Comparison of ENCODE assay signal across 8 mouse cellular contexts in the genomic region with DNA sequence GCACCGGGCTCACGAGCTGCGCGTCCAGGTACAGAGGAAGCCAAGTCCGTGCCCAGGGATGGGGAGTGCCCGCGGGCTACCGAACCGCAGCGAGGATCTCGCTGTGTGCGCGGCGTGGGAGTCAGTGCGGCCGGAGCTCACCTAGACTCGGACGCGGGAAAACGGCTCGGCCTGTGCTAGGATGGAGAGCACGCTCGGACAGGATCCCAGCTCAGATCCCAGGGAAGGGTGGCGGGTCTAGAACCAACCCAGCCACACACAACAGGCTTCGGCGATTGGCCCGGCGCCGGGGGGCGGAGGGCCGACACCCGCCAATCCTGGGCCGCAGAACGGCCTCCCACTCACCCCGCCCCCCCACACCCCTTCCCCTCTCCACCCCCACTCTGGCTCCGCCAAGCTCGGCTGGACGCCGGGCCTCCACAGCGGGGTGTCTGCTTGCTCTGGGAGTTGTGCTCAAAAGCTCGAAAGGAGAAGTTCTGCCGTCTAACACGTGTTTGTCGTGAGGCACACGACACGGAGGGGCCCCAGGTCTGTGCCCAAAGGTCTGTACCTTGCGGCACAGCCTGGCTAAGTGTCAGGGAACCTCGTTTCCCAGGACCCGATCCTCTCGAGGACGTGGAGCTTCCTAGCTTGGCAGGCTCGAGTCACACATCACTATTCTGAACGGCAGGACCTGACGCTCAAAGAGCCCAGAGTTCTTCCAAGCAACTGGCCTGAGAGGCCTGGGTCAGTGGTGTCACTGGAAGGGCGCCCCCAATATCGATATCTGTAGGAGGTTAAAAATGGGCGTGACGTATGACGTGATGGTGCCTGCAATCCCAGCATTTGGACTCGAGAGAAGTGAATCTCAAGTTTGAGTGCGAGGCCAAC. TPM values are rescaled to one million over a fixed set of nuclear protein-coding genes. Genes with fewer than 3 reads are reported as not detected.
DNase-seq lines count a peak whose midpoint lies in the region; ATAC-seq and TF ChIP-seq lines count a peak whose summit lies in the region.

Gene Cbs (minus strand): TSS at position 297 of the 870 bp plus-strand sequence.

- WGBS in hindbrain, postnatal 0 days = 2% methylated on average over 59 of the region's 61 CpGs

- ATAC-seq in common myeloid progenitor, adult 5-6 weeks (replicated peaks; ENCODE audit: low read depth, poor library complexity, severe bottlenecking) = peak; percentile 67
- ATAC-seq in hindbrain, postnatal 0 days = peak; percentile 90
- peak; percentile 67 for ATAC-seq in megakaryocyte-erythroid progenitor cell, adult 5-6 weeks (replicated peaks; ENCODE audit: low FRiP score, low TSS enrichment, poor library complexity, severe bottlenecking)

- peak within 1 kb of the TSS; percentile 94 for H3K4me2 ChIP-seq in hindbrain, postnatal 0 days (ENCODE audit: low read depth, low read length)

- peak within 1 kb of the TSS; percentile 49 for H3K4me3 ChIP-seq in hindbrain, postnatal 0 days (ENCODE audit: low read length)

- no peak for TF ChIP-seq CTCF in hindbrain, postnatal 0 days (IDR thresholded peaks at IDR 0.05; ENCODE audit: low read depth)

- intact Hi-C loops in gastrocnemius, postnatal 14 days (cut with DNase I; ENCODE audit: low total_unique reads) = no loop called here
- intact Hi-C loops in left cerebral cortex, postnatal 25 days (cut with DNase I) = no loop called here

- H3K9me3 ChIP-seq in hindbrain, postnatal 0 days (ENCODE audit: low read length) = no peaks in the 10 kb centered on the region

- H3K9ac ChIP-seq in hindbrain, postnatal 0 days (replicated peaks; ENCODE audit: low read length) = peak within 1 kb of the TSS; percentile 62

- peak within 1 kb of the TSS; percentile 81 for H3K27ac ChIP-seq in hindbrain, postnatal 0 days

- H3K36me3 ChIP-seq in hindbrain, postnatal 0 days (ENCODE audit: insufficient read depth, low read length) = no peaks in the 10 kb centered on the region

- DNase-seq in adrenal gland, adult (ENCODE audit: inconsistent age in 2 of 2, low spot score in 1 of 2) = peak; percentile 83 to 87
- DNase-seq in gastrocnemius, postnatal 14 days = peak; percentile 85
- peak; percentile 83 for DNase-seq in hindbrain, postnatal 0 days (ENCODE audit: low spot score)
- peak; percentile 62 for DNase-seq in left cerebral cortex, postnatal 25 days (ENCODE audit: low spot score in 2 of 2)
- peak; percentile 53 to 63 for DNase-seq in right cerebral cortex, postnatal 36 days (ENCODE audit: low spot score in 2 of 2)
- DNase-seq in T-cell, adult 2 months (ENCODE audit: low spot score) = no peak

- 0 out of 2 replicates have a peak, but pooled peaks cover 9% of the 10 kb centered on the region for H3K4me1 ChIP-seq in hindbrain, postnatal 0 days (ENCODE audit: insufficient read depth, low read length)

- H3K27me3 ChIP-seq in hindbrain, postnatal 0 days (ENCODE audit: insufficient read depth, low read length) = no peaks in the 10 kb centered on the region

RNA-seq across cellular contexts. Expression of gene Cbs, which starts in this region (rescaled TPM):
- total RNA-seq in common myeloid progenitor, adult 5-6 weeks (2017) = 2.9 TPM in 1 of 2 replicates, not detected in the other
- under 1 TPM; 0.35 to 0.44 TPM for total RNA-seq in gastrocnemius, postnatal 14 days (2021)
- 31.4 and 38.8 TPM in 2 replicates for total RNA-seq in hindbrain, postnatal 0 days (2014; rRNA removed)
- 25.8 and 30.7 TPM in 2 replicates for polyA plus RNA-seq in hindbrain, postnatal 0 days (2015; fragmentation: Nextera tagmentation; extraction: Ambion mirVana)
- 10 to 100 TPM; 34.5 to 46.9 TPM for total RNA-seq in left cerebral cortex, postnatal 25 days (2021)
- total RNA-seq in megakaryocyte-erythroid progenitor cell, adult 5-6 weeks (2014; fragmentation: Nextera tagmentation) = not detected in 2 replicates
- total RNA-seq in megakaryocyte-erythroid progenitor cell, adult 5-6 weeks (2017) = 2.4 TPM in 1 of 2 replicates, not detected in the other

Comparison
In these comparisons a context has a peak if more than half of its experiments do, and no peak if none do; other contexts are left out.
1. Peak in DNase-seq in gastrocnemius, postnatal 14 days; RNA of the gene not detected or under 1 TPM.